Mouse (Mus musculus) cerebellum, postnatal 14 days (tissue): ENCODE data around the gene Ubr1.

Source experiments
- DNase-seq, 2 experiments: peaks; one replicate each; pipeline ENCODE4 v3.0.0; 2021; ENCODE audit warnings: mixed read lengths in 2 of 2

Gene Ubr1

DNA sequence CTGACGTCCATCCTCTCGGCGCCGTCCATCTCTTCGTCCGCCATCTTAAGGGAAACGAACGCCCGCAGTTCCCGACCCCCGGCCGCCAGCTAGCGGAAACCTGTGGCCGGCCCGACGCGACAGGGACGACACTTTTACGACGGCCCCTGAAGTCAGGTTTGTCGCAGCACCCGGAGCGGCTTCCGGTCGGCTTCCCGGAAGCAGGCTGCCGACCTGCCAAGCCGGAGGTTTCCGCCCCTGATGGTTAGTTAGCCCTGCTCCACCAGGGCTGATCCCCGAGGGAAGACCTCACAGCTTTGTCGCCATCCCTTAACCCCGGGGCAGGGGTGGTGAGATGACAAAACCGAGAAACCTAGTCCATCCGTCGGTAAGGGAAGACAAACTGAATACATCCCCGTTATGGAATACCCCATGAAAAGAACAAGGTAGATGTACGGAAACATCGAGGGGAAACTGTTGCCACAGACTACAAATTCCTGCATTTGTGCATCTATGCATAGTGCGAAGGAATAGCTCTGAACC is at the start of gene Ubr1:
Ubr1 (minus strand) TSS at position 157 of the 522 bp plus-strand sequence.
- peak; percentile 90 to 91 for DNase-seq

DNA sequence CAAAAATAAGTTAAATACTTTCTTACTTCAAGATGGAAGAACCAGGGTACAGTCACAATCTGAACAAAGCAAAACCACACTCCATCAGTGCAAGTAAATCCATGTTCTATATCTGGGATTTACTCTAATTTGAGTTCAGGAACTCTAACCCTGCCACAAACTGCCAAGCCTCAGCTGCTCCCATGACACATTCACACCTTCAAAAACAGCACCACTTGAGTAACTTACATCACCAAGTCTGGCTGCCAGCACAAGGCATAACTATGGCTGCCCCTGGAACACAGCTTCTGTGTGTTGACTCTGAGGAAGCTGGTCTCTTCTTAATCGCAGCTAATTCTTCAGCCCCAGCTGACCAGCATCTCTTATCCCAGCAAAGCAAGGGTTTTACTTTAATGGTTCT is 46.6 kb upstream of the Ubr1 start:
- DNase-seq: no peak

GRCm38 (mm10) chr2:121016226-121016625 is 45.7 kb upstream of the Ubr1 start:
- no peak for DNase-seq

GRCm38 (mm10) chr2:121015507-121015906 is 45.0 kb upstream of the Ubr1 start:
- DNase-seq: no peak

GRCm38 (mm10) chr2:121012676-121013075 is 42.2 kb upstream of the Ubr1 start:
- no peak for DNase-seq

GRCm38 (mm10) chr2:121009071-121009677 is 38.7 kb upstream of the Ubr1 start:
- no peak for DNase-seq

DNA sequence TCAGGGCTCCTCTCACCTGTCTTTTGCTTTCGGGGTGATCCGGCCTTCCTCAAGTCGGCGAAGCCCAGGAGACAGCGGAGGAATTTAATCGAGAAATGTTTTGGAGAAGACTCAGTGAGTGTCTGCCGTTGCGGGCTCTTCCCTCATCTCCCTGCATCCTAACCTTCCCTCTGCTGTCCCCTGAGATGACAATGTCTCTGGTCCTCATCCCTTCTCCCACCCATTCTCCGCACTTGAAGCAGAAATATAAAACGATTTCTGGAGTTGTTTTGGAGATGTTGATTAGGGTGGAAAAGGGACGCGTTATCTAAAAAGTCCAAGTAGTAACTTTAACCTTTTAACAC is 38.1 kb upstream of the Ubr1 start:
- no peak for DNase-seq

DNA sequence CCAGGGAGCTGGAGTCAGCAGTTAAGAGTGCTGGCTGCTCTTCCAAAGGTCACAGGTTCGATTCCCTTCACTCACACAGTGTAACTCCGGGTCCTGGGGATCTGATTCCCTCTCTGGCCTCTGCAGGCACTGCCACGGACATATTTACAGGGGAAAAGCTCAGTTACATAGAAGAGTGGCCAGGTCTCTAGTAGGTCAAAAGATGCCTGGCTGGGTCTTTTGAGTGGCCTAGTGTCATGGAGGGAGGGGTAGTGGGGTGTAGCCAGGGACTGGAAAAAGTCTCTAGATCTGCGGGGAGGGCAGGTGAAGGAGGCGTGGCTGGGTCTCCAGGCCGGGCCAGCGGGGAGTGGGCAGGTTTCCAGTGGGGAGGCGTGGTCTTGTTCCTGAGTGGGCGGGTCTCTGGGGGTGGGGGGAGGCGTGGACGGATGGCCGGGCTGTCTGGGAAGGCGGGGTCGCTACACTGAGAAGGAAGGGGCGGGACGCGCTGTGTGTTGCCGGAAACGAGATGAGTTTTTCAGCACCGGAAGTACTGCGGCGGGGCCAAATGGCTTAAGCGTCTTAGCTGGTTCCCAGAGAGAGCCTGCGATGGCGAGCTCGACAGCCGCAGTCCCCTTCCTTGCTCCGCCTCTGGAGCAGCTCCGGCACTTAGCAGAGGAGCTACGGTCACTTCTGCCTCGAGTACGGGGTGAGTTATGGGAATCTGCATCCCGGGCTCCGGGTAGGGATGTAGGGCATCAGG is 37.6 kb upstream of the Ubr1 start, which contains the start of gene Ccndbp1:
Ccndbp1 (plus strand) TSS at position 479 of the 739 bp plus-strand sequence.
- peak; percentile 92 to 94 for DNase-seq

DNA sequence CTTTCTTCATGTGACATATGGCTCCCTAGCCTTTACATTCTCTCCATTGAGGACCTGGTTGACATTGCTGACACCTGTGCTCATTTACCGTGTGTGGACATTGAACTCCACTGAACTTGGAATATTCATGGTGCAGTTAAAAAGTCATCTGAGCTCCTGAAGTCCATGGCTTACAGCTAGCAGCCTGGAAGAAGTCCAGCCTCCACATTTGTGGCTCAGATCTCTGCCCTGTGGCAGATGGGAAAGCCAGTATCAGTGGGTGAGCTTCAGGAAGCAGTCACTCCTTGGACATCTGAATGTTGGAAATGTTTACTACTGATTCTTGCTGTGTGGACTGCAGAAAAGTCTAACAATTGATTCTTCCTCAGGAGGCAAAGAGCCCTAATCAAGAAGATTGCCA is 36.5 kb upstream of the Ubr1 start:
- DNase-seq: peak; percentile 80 to 88

GRCm38 (mm10) chr2:121004018-121004811 is 33.7 kb upstream of the Ubr1 start:
- peak; percentile 76 to 84 for DNase-seq

GRCm38 (mm10) chr2:121003586-121003985 is 33.1 kb upstream of the Ubr1 start:
- peak; percentile 40 to 43 for DNase-seq

- DNase-seq: no peak
Observed at GRCm38 (mm10) chr2:120998863-120999262, 28.3 kb upstream of the Ubr1 start.

GRCm38 (mm10) chr2:120996607-120997006 is 26.1 kb upstream of the Ubr1 start:
- peak in 1 of 2 experiments; percentile 50 for DNase-seq

- DNase-seq: no peak
Observed at GRCm38 (mm10) chr2:120991196-120991595, 20.7 kb upstream of the Ubr1 start.

- peak in 1 of 2 experiments; percentile 34 for DNase-seq
Observed at GRCm38 (mm10) chr2:120985241-120985640, 14.7 kb upstream of the Ubr1 start.

- DNase-seq: no peak
Observed at GRCm38 (mm10) chr2:120983611-120984010, 13.1 kb upstream of the Ubr1 start.

GRCm38 (mm10) chr2:120980861-120981260 is 10.3 kb upstream of the Ubr1 start:
- no peak for DNase-seq

DNA sequence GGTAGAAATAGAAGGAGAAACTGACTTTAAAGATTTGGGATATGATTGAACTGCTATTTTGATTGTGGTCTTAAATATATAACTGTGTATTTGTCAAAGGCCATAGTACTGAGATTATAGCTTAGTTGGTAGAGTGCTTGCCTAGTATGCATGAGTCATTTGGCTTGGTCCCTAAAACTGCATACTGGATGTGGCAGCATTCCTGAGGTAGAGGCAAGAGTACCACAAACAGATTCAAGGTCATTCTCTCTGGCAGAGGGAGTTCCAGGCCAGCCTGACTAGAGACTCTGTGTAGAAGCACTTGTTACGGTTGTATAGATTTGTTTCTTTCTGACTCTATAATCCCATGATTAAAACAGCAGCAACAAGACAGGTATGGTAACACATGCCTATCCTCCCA is 9.3 kb upstream of the Ubr1 start:
- no peak for DNase-seq

DNA sequence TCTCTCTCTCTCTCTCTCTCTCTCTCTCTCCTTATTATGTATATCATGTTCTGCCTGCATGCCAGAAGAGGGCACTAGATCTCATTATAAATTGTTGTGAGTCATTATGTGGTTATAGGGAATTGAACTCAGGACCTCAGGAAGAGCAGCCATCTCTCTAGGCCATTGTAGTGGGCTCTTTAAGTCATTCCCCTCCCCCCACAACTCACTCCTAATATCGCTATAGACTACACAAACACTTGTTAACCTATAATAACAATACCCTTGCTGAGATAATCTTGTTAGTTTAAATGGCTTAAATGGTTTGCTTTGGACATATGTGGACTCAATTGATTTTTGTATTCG is 8.2 kb upstream of the Ubr1 start:
- DNase-seq: no peak

DNA sequence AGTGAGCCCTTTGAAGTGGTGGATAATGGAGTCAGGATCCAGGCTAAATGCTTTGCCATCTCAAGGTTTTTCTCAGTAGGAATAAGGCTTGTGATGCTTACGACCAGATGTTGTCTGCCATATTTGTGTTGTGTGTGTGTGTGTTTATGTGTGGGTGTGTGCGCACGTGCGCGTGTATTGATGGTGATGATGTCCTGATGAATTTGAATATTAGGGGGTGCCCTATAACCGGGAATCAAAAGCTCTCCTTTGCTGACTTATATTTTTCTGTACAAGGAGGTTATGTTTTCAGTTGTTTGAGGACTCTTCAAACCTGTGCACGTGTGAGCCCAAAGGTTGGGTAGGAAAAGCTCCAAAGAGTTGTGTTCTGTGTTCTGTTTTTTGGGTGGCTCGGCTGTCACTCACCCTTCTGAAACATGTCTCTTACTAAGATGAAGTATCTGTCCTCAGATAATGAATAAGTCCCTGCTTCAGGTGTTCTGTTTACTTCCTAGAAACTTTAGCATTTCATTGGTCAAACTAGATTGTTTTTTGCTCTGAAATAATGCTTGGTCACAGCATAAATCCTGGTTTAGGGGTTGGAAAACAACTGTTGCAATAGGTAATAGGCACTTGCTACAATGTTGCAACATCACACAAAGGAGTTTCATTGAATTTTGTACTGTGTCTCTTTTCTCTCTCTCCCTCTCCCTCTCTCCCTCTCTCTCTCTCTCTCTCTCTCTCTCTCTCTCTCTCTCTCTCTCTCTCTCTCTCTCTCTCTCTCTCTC is 7.6 kb upstream of the Ubr1 start:
- no peak for DNase-seq

- peak; percentile 75 to 82 for DNase-seq
Observed at GRCm38 (mm10) chr2:120976990-120977925, 6.7 kb upstream of the Ubr1 start, which contains the start of gene Tmem62. Gene Tmem62 (plus strand): TSS chr2:120977017.
